15 mouse cellular contexts compared by ENCODE assay signal in genomic region chr17:5722802-5723201, GRCm38 (mm10).
A peak's percentile ranks its signal among the peaks of the same experiment; 100 is the strongest.
DNase-seq lines count a peak whose midpoint lies in the region; ATAC-seq and TF ChIP-seq lines count a peak whose summit lies in the region.
"Had no signal": no experiment of that assay in that cellular context is flagged by ENCODE, and none has a peak within 500 bp of the region (broad histone marks: within the 10 kb centered on the region; RNA-seq: fewer than 3 reads in every experiment).

No protein-coding gene starts in this region.

- H3K27ac ChIP-seq in gastrocnemius, adult 2 months: no peak overlapping the region
- H3K27ac ChIP-seq in lung, embryonic 14.5 days (ENCODE audit: low read depth): no peak overlapping the region
- H3K27ac ChIP-seq in stomach, postnatal 0 days (replicated peaks): no peak overlapping the region
- H3K27ac ChIP-seq: hindbrain, embryonic 13.5 days; liver, embryonic 15.5 days had no signal

- TF ChIP-seq EP300 in stomach, postnatal 0 days (optimal IDR thresholded peaks at IDR 0.05): no peak

- no peak overlapping the region for H3K4me3 ChIP-seq in gastrocnemius, adult 2 months
- no peak overlapping the region for H3K4me3 ChIP-seq in lung, embryonic 14.5 days (ENCODE audit: low read depth, low read length)
- no peak overlapping the region for H3K4me3 ChIP-seq in stomach, postnatal 0 days (ENCODE audit: low read depth, low read length)
- H3K4me3 ChIP-seq: hindbrain, embryonic 13.5 days; liver, embryonic 15.5 days had no signal

- H3K36me3 ChIP-seq in lung, embryonic 14.5 days (ENCODE audit: insufficient read depth): no peaks in the 10 kb centered on the region
- H3K36me3 ChIP-seq in stomach, postnatal 0 days (ENCODE audit: control insufficient read depth, insufficient read depth, low read length): no peaks in the 10 kb centered on the region
- H3K36me3 ChIP-seq: hindbrain, embryonic 13.5 days; liver, embryonic 15.5 days had no signal

- peak; percentile 58 for TF ChIP-seq CTCF in gastrocnemius, adult 2 months (IDR thresholded peaks at IDR 0.05)
- TF ChIP-seq CTCF in lung, embryonic 14.5 days (IDR thresholded peaks at IDR 0.05; ENCODE audit: low read depth): peak; percentile 55
- TF ChIP-seq CTCF in stomach, postnatal 0 days (IDR thresholded peaks at IDR 0.05; ENCODE audit: low read depth): peak; percentile 56

- intact Hi-C loops in gastrocnemius, adult 2 months (cut with DNase I): no loop called here
- intact Hi-C loops in gastrocnemius, postnatal 36 days (cut with DNase I): no loop called here

- H3K27me3 ChIP-seq in lung, embryonic 14.5 days (ENCODE audit: insufficient read depth, low read length): no peaks in the 10 kb centered on the region
- H3K27me3 ChIP-seq in stomach, postnatal 0 days (ENCODE audit: control insufficient read depth, insufficient read depth, low read length): no peaks in the 10 kb centered on the region
- H3K27me3 ChIP-seq: hindbrain, embryonic 13.5 days; liver, embryonic 15.5 days had no signal

- no peak overlapping the region for H3K9ac ChIP-seq in lung, embryonic 14.5 days
- H3K9ac ChIP-seq in stomach, postnatal 0 days (ENCODE audit: low read length): no peak overlapping the region
- H3K9ac ChIP-seq: hindbrain, embryonic 13.5 days; liver, embryonic 15.5 days had no signal

- ATAC-seq in lung, embryonic 14.5 days (ENCODE audit: insufficient read depth): no peak
- no peak for ATAC-seq in stomach, postnatal 0 days (ENCODE audit: low FRiP score, low TSS enrichment)
- ATAC-seq: forebrain, embryonic 16.5 days had no signal

- 87% methylated on average over 2 of the region's 2 CpGs for WGBS in lung, embryonic 14.5 days
- WGBS in stomach, postnatal 0 days: 86% methylated on average over 2 of the region's 2 CpGs

- no peak for DNase-seq in gastrocnemius, adult 2 months
- DNase-seq in gastrocnemius, postnatal 36 days: no peak
- no peak for DNase-seq in lung, embryonic 14.5 days
- no peak for DNase-seq in lung, postnatal 10 days
- peak; percentile 19 for DNase-seq in c-Kit-positive CD71-positive TER-119-positive erythroid progenitor cells, embryonic 14.5 days (ENCODE audit: low spot score)
- DNase-seq in stomach, postnatal 0 days (ENCODE audit: low spot score): no peak
- no peak for DNase-seq in adrenal gland, adult 2 months
- no peak for DNase-seq in ovary, postnatal 14 days (ENCODE audit: low spot score)
- DNase-seq: adrenal gland, postnatal 10 days; B cell, adult 2 months; gastrocnemius, postnatal 14 days; kidney, postnatal 25 days had no signal

- H3K4me1 ChIP-seq in lung, embryonic 14.5 days (ENCODE audit: insufficient read depth): no peaks in the 10 kb centered on the region
- 0 out of 2 replicates have a peak, but pooled peaks cover 2% of the 10 kb centered on the region for H3K4me1 ChIP-seq in stomach, postnatal 0 days (replicated peaks; ENCODE audit: control insufficient read depth, insufficient read depth)
- H3K4me1 ChIP-seq: liver, embryonic 15.5 days had no signal

- 0 out of 2 replicates have a peak, but pooled peaks cover 3% of the 10 kb centered on the region for H3K9me3 ChIP-seq in lung, embryonic 14.5 days (ENCODE audit: low read depth, low read length)
- no peaks in the 10 kb centered on the region for H3K9me3 ChIP-seq in stomach, postnatal 0 days (ENCODE audit: control insufficient read depth, low read length)
- H3K9me3 ChIP-seq: hindbrain, embryonic 13.5 days; liver, embryonic 15.5 days had no signal

- H3K4me2 ChIP-seq in lung, embryonic 14.5 days: no peak overlapping the region
- no peak overlapping the region for H3K4me2 ChIP-seq in stomach, postnatal 0 days (replicated peaks; ENCODE audit: low read depth)
- H3K4me2 ChIP-seq: hindbrain, embryonic 13.5 days; liver, embryonic 15.5 days had no signal
